Mouse (Mus musculus) cerebellum, postnatal 14 days (tissue): ENCODE data around the gene Zfp688.
"Not testable (repeated sequence)": the region's sequence is repeated elsewhere in the genome, so short reads cannot be mapped to it uniquely, and the experiment has no call there.

Source experiments
- DNase-seq, 2 experiments: peaks; one replicate each; pipeline ENCODE4 v3.0.0; 2021; ENCODE audit warnings: mixed read lengths in 2 of 2

The Zfp688 gene

GRCm38 (mm10) chr7:127421388-127422191 lies at the start of gene Zfp688:
TSS of gene Zfp688 (minus strand) at chr7:127422068.
- peak; percentile 94 to 95 for DNase-seq

- no peak for DNase-seq
Measured at GRCm38 (mm10) chr7:127471646-127472010, 49.8 kb upstream of the Zfp688 start.

DNA sequence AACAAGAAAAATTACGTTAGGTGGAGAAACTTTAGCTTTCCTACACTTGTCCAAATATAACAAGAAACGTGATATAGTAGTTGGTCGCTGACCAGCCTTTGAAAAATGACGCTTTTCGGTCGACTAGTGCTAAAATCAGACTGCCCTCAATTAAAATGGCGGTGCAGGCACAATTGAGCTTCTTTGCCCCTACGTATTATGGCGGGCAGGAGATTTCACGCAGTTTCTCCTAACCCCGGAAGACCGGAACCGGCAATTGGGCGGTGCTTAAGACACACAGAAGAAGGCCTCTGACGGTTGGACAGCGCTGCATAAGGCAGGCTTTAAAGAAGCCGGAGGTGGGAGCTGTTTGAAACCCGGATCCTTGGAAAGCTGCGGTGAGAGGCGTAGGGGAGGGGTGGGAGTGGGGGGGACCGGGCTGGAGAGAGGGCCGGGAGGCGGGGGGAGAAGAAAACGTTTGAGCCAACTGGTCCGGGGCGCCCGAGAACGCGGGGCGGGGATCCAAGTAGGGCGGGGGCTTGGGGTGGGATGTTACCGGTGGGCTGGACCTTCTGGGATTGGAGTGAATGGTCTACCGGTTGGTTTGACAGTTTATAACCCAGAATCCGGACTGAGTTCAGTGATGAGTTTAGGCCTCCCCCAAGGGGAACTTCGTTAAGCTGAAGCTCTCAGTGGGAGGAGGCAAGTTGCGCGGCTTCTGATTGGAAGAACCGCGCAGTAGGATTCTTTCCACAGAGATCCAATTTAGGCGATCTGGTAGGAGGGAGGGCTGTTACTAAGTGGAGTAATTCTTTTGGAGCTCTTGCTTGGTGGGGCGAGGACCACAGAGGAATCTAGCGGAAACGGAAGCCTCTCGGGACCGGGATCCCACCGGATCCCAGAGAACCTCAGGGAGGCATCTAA lies 49.1 kb upstream of the Zfp688 start:
- peak; percentile 92 to 95 for DNase-seq

DNA sequence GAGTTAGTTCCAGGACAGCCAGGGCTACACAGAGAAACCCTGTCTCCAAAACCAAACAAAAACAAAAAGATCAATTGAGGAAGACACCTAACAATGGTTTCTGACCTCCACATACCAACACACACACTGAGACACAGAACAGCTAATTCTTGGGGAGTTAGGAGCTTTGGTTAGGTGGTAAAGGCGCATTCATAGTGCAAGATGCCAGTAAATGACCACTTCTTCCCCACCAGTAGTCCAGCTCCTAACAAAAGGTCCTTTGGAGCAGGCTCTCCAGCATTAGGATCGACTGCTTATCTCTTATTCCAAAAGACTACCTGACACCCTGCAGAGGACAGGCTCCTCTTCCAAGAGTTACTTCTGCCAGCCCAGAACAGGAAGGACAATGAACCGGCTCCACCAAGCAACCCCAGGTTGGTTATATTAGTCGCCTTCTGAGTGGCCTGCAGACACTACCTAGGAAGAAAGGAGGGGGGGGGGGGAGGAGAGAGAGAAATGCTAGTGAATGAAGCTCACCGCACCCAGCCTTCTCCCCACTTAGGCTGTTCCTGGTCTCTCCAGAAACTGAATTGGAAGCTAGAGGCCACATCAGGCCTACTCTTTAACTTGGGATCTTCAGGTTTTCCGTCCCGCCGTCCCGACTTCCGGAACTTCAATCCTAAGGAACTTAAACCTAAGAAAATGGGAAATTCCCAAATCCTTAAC lies 48.3 kb upstream of the Zfp688 start:
- peak; percentile 57 to 60 for DNase-seq

GRCm38 (mm10) chr7:127466606-127467005 lies 44.7 kb upstream of the Zfp688 start:
- no peak for DNase-seq

DNA sequence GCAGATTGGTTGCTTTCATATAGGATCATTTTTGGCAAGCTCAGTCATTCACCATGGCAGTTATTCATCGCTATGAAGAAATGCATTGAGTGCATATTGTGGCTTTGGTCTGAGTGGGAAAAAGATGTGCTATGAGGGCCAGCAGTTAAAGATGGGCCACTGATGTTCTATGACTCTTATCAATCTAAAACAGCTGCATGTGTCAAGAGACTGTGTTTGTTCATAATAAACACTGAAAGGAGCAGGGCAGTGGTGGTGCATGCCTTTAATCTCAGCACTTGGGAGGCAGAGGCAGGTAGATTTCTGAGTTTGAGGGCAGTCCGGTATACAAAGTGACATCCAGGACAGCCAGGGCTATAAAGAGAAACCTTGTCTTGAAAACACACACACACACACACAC lies 43.8 kb upstream of the Zfp688 start:
- not testable (repeated sequence) for DNase-seq

DNA sequence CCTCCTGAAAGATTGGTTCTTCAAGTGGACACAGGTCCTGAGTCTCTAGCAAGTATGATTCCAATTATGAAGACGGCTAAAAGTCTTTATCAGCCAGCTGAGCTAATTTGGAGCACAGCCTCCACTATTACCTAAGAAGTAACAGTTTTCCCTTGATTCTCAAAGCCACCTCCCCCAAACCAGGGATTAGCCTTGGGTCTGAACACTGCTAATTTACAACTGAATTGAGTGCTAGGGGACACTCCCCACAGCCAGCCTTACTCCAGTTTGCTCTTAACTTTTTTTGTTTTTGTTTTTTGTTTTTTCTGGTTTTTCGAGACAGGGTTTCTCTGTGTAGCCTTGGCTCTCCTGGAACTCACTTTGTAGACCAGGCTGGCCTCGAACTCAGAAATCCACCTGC lies 43.3 kb upstream of the Zfp688 start:
- DNase-seq, result no peak

DNA sequence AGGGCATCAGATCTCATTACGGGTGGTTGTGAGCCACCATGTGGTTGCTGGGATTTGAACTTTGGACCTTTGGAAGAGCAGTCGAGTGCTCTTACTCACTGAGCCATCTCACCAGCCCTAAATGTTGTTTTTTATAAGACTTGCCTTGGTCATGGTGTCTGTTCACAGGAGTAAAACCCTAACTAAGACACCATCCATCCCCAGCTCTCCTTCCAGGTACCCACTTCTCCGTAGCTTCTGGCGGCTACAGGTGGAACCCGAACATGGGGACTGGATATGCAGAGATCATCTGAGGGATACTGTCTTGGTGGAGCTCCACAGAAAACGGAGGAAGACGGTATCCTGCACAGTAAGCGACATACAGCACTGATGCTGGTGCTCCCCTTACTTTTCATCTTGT lies 37.4 kb upstream of the Zfp688 start, which contains the start of gene Prr14:
Prr14 (plus strand) TSS at position 301 of the 400 bp plus-strand sequence.
- not testable (repeated sequence) for DNase-seq

GRCm38 (mm10) chr7:127458371-127459122 lies 36.7 kb upstream of the Zfp688 start:
- not testable (repeated sequence) for DNase-seq

DNA sequence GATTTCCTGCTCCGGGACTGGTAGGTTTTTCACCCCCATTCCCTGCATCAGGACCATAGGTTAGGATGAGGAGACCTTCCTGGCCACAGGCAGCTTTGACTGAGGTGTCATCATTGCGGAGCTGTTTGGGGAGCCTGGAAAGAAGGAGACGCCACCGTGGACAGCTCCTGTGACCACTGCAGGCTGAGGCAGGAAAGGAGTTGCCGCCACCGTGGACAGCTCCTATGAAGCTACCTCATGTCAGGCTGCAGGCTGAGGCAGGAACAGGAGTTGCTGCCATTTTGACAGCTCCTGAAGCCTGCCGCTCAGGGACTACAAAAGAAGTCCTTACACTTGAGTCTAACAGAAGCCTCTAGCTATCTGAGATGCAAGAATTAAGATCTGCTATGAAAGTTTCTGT lies 33.0 kb upstream of the Zfp688 start:
- DNase-seq, result no peak

DNA sequence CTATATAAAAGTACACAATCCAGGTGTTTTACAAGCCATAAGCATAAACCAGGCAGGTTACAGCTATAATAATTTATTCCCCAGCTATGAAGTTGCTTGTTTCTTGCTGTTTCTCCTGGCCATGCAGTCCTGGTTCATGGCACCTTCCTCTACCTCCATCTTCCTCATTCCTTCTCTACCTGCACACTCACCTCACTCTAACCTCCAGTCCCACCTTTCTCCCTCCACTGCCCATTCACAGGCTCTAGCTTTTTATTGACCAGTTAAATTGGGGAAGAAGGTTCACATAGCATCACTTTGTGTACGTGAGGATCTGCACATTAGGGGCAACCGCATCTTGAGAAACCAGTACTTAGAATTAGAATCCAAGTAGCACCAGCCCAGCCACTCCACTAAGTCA lies 31.2 kb upstream of the Zfp688 start:
- no peak for DNase-seq

DNA sequence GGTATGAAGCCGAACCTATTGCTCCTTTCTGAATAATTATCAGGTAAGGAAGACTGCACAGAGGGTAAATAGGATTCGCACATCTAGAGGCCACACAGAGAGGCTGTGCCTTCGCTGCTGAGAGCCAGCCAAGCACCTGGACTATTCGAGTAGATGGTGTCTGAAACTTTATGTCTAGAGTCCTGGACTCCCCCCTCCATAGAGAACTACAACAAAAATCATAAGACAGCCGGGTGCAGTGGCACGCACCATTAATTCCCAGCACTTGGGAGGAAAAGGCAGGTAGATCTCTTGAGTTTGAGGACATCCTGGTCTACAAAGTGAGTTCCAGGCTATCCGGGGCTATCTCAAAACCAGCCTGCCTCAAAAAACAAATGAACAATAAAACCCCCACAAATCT lies 28.1 kb upstream of the Zfp688 start:
- no peak for DNase-seq

GRCm38 (mm10) chr7:127448521-127449300 lies 26.8 kb upstream of the Zfp688 start, which contains the start of gene Zfp689:
TSS of gene Zfp689 (minus strand) at chr7:127449158.
- DNase-seq, result peak; percentile 96

- DNase-seq, result no peak
Measured at GRCm38 (mm10) chr7:127443976-127444375, 22.1 kb upstream of the Zfp688 start.

DNA sequence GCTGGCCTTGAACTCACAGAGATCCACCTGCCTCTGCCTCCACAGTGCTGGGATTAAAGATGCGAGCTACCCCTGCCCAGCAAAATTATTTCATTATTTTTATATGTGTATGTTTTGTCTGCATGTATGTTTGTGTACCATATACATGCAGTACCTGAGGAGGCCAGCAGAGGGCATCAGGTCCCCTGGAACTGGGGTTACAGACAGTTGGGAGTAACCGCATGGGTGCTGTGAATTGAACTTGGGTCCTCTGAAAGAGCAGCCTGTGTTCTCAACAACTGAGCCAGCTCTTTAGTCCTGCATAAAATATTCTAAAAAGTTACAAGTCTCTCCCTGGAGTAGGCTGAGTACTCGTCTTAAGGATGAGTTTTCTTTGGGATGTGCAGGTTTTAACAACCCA lies 15.9 kb upstream of the Zfp688 start:
- DNase-seq, result peak in 1 of 2 experiments; percentile 46

DNA sequence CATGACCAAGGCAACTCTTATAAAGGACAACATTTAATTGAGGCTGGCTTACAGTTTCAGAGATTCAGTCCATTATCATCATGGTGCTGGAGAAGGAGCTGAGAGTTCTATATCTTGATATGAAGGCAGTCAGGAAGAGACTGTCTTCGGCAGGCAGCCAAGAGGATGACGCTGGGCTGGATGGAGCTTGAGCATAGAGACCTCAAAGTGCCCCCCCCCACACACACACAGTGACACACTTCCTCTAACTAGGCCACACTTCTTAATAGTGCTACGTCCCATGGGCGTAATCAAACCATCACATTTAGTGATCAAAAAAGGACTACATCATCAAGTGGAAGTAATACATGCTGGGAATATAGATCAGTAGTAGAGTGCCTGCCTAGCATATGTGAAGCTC lies 13.3 kb upstream of the Zfp688 start:
- DNase-seq, result no peak

DNA sequence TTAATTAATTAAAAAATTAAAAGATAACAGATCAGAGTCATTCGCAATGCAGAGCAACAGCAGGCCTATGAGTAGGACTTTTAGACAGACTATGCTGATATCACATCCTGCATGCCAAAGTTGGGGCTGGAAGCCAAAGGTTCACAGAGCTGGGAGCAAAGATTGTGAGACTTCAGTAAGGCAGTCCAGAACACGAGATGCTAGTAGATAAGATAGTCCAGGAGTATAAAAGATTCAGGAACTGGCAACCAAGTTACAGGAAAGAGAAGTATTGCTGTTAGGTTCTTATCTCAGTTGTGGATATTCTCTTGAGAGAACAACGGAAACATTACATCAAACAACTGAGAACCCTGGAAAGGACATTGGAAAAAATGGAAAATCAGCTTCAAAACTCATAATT lies 4.5 kb upstream of the Zfp688 start:
- no peak for DNase-seq

GRCm38 (mm10) chr7:127425911-127426310 lies 4.0 kb upstream of the Zfp688 start:
- no peak for DNase-seq

GRCm38 (mm10) chr7:127425291-127425690 lies 3.4 kb upstream of the Zfp688 start:
- DNase-seq, result no peak

DNA sequence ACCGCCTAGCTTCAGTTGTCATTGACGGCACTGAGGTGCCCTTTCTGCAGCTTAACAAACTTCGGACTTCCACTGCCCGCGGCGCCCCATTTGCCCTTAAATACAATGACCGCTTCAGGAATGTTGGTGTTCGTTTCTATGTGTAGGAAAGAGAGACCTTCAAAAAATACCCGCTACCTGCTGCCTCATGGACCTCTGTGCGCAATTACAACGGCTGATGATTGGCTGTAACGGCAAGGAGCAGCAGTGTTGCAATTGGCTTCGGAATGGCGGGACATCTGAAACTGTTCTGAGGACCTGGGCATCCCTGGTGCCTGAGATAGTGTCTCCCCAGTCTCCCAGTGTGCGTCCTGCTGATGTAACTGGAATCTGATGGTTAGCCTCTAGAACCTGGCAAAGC lies 379 bp upstream of the Zfp688 start:
- DNase-seq, result peak; percentile 49 to 51

DNA sequence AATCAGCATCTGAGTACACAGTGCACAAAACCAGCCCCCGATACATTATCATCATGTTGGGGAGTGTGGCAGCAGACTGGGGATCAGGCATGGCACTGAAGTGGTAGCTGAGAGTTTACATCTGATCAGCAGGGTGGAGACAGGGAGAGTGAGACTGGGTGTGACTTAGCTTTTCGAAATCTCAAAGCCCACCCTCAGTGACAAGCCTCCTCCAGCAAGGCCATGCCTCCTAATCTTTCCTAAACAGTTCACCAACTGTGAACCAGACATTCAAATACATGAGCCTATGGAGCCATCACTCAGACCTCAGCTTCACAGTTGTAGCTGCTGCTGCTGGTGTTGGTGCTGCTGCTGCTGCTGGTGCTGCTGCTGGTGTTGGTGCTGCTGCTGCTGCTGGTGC lies 10.4 kb downstream of the Zfp688 start:
- DNase-seq, result no peak
